Mouse (Mus musculus) spleen, adult 12 weeks (tissue): ENCODE measurements around the gene Gphb5.

Experiments used
- DNase-seq: peaks from one replicate; pipeline ENCODE4 v3.0.0; 2022; ENCODE audit warnings: low spot score

The Gphb5 gene

GRCm38 (mm10) chr12:75391526-75391925 lies 25.1 kb downstream of the Gphb5 start:
- DNase-seq = no peak

- no peak for DNase-seq
Measured at GRCm38 (mm10) chr12:75389308-75390135, 27.1 kb downstream of the Gphb5 start.

DNA sequence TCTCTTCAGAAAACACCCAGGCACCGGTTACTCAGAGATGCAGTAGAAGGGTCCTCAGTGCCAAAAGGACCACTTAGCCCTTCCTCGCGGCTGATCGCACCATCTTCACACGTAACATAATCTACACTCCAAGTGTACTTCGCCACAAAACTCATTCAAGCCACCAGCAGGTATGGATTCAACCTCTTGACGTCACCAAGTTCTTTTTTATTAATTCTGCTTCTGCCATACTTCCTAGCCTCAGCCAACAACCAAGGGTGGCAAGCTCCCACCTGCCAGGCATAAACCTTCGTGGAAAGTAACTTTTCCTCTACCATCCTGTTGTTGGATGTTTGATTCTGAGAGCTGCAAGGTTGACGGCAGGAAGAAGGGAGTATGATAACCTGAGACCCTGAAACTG lies 28.1 kb downstream of the Gphb5 start:
- no peak for DNase-seq

- DNase-seq = no peak
Measured at GRCm38 (mm10) chr12:75387846-75388245, 28.7 kb downstream of the Gphb5 start.

DNA sequence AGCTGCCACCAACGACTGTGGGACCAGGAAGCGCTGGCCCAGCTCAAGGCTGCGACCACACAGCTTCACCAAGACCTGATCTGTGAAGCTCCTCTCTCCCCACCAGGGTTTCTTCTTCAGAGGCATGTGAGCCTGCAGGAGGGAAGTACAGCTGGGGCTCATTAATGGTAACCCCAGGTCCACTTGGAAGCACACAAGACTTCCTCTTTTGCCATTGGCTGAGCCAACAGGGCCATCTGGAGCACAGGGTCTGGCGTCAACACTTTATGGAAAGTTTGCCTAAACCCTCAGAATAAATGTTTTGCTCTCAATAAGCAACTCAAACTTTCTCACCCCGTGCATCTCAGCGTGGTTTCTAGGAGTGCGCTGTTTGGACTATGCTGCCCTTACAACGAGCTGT lies 29.4 kb downstream of the Gphb5 start:
- DNase-seq = no peak

GRCm38 (mm10) chr12:75386731-75387130 lies 29.9 kb downstream of the Gphb5 start:
- DNase-seq = no peak

- no peak for DNase-seq
Measured at GRCm38 (mm10) chr12:75376126-75376525, 40.5 kb downstream of the Gphb5 start.

- DNase-seq = no peak
Measured at GRCm38 (mm10) chr12:75375060-75375459, 41.5 kb downstream of the Gphb5 start.

DNA sequence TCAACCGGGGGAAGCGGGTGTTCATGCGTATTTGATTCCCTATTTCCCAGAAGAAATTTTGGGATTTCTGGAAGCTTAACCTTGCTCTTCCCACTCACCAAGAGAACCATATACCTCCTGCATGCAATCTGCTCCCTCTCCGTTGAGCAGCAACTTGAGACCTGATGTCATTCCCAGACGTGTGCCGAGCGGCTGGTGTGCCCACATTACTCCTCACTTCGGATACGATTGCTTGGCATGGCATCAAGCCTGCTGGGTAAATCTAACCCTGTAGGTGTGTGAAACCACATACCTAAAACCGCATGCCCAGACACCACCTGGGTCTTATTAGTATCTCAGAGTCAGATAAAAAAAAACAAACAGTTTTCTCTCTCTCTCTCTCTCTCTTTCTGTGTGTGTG lies 42.1 kb downstream of the Gphb5 start:
- no peak for DNase-seq

- no peak for DNase-seq
Measured at GRCm38 (mm10) chr12:75369418-75369851, 47.1 kb downstream of the Gphb5 start.

GRCm38 (mm10) chr12:75368527-75368926 lies 48.1 kb downstream of the Gphb5 start:
- no peak for DNase-seq

DNA sequence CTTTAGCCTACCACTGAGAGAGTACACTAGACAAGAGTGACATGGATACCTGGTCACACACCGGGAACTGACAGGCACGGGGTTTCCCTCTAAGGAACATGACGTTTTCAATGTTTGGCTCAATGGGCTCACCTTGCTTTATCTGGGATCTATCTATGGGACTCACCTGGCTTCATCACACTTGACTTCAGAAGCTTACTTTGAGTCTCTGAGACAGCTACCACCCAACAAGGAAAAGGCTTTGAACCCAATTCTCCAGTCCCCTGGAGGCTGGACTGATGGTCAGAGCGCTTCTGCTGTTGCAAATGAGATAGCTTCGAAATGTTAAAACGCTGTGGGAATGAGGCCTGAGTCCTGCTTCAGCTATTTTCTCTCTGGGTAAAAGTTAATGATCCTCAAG lies 49.2 kb downstream of the Gphb5 start:
- DNase-seq = no peak

- DNase-seq = no peak
Measured at GRCm38 (mm10) chr12:75365621-75366124, 50.9 kb downstream of the Gphb5 start.

DNA sequence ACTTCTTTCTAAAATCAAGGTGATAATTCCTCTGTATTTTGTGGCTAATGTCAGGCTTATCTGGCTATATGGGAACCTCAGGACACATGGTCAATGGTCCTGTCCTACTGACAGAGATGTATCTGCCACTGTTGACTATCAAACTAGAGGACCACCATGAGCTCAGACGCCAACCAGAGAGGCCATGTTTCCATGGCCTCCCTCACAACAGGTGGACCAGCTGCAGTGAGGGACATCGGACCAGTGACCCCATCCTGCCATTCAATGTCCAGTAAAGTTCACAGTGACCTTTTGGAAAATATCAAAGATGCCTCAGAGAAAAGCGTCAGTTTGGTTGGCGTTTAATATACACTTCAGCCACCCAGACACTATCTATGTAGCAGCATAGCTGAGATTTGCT lies 52.2 kb downstream of the Gphb5 start:
- no peak for DNase-seq

DNA sequence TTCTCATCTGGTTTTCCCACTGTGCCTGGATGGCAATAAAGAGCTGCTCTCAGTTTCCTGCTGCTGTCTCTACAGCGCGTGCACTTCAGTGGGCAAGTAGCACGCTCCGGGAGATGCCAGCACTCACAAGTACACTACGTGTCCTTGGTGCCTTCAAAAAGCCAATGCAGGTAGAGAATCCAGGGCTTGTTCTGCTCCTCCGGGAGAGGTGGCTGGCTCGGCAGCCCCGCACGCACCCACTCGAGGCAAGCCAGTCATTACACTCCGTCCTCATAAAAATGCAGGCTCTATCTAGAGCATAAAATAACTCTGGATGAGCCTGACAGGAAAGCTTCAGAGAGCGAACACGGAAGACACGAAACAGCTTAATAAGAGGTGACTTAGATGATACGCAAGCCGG lies 54.1 kb downstream of the Gphb5 start:
- no peak for DNase-seq
